Mouse (Mus musculus) brown adipose tissue, adult 24 weeks (tissue): ENCODE results near the gene Hpn. TPM values are rescaled to one million over a fixed set of nuclear protein-coding genes. Genes with fewer than 3 reads are reported as not detected.

ENCODE experiments used
- H3K27ac ChIP-seq: fragments of 200-500 bp; replicated peaks from 2 replicates; pipeline ENCODE4 v1.5.1; 2012; ENCODE audit warnings: low read depth, mild to moderate bottlenecking, low read length
- H3K4me1 ChIP-seq: fragments of 200-500 bp; 2 replicates; pipeline ENCODE4 v1.6.1; 2012; ENCODE audit warnings: low read length, mixed read lengths; ENCODE audit not compliant: control insufficient read depth, insufficient read depth, insufficient read length
- H3K4me3 ChIP-seq: fragments of 200-500 bp; 2 replicates; pipeline ENCODE4 v1.5.1; 2012; ENCODE audit warnings: low read depth, mild to moderate bottlenecking, low read length, moderate library complexity; ENCODE audit not compliant: insufficient read depth
- polyA plus RNA-seq: library from polyadenylated mRNA; stranded (reverse); fragments of >200 nt; gene quantifications from 2 replicates; pipeline ENCODE4 v1.2.4, GENCODE M21; 2012; ENCODE audit not compliant: missing spikeins, insufficient read depth, insufficient read length

The Hpn gene
- polyA plus RNA-seq, 1 experiment, result not detected

DNA sequence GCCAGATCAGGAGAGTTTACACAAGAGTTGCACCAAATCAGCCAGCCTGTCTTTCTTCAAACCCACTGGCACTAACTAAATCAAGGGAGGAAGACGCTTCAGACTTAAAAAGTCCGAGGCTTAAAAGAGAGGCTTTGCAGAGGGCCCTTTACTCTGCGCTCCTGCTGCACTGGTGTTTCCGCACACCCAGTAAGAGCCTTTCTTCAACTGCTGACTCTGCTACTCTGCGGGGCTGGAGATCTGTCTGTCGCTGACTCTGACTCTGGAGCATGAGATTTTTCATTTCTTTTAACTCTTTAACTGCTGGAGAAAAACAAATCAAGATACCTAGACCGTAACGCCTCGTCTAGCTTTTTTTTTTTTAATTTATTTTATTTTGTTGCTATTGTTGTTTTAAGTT is 30.9 kb downstream of the Hpn start:
- H3K4me1 ChIP-seq, result peaks cover 17% of the 10 kb centered on the region
- peak overlapping the region; percentile 81 for H3K27ac ChIP-seq

DNA sequence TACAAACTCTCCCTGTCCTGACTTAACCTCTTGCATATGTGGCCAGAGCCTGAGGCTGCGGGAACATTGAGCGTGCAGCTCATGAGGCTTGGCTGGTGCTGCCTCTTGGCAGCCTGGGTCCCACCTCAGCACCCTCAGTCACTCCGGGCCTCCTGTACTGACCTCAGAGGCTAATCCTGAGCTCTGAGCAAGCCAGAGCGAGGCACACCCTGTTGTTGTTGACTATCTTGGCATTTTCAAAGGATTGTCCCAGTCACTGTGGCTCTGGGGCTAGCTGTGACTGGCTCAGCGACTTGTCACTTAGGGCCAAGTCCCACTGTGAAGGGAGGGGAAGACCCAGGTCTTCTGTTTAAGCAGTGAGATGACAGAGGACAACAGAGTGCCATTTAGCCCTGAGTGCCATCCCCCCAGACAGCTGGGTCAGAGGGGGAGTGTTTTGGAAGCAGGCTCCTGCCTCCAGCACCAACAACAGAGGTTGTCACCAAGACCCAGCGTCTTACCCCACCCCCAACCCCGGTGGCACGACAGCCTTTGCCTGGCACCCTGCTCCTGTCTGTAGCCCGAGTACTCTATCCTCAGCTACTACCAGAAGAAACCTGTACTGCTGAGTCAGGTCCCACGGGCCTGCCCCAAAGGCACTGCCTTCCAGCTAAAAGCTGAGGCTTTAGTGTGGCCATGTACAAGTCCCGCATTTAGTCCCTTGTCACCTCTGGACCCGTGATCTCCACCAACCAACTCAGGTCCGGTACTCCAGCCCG is 32.1 kb downstream of the Hpn start:
- H3K4me1 ChIP-seq, result peaks cover 17% of the 10 kb centered on the region
- no peak overlapping the region for H3K4me3 ChIP-seq
- peak overlapping the region; percentile 81 for H3K27ac ChIP-seq

More for the DNA sequence above, 30.9 kb downstream of the Hpn start:
- no peak overlapping the region for H3K4me3 ChIP-seq

DNA sequence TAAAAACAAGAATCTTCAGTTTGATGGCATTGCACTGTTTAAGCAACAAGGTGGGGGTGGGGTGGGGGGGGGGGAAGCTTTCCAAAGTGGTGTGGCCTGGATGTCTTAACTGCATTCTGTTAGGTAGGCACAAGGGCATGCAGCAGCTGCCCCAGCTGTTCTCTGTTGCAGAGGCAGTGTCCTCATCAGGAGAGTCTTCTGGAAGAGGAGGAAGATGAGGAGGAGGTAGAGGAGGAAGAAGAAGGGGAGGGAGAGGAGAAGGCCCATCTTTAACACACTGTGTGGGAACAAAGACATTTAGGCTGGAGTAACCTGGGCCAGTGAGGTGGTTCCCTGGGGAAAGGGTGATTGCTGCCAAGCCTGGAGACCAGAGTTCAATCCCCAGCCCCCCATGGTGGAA is 33.0 kb downstream of the Hpn start:
- H3K27ac ChIP-seq, result peak overlapping the region; percentile 7
- no peak overlapping the region for H3K4me3 ChIP-seq
- peaks cover 17% of the 10 kb centered on the region for H3K4me1 ChIP-seq

DNA sequence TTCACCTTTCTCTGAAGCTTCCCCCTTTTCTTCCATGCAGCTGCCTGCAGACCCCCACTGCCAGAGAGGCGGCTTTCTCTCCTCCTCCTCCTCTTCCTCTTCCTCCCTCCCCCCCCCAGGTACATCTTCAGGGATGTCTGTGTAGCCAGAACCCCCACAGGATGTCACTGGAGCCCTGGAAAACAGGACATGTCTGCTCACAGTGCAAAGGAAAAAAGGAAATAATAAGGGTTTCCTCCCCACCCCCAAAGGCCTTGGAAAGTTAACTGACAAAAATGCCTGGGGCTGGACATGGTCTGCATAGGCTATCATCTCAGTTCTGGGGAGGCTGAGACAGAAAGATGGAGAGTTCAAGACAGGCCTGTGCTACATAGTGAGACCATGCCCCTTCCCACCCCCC is 34.0 kb downstream of the Hpn start:
- Histone ChIP-seq H3K4me1 (peaks cover 15% of the 10 kb centered on the region), H3K4me3 (no peak overlapping the region), H3K27ac (no peak overlapping the region)

DNA sequence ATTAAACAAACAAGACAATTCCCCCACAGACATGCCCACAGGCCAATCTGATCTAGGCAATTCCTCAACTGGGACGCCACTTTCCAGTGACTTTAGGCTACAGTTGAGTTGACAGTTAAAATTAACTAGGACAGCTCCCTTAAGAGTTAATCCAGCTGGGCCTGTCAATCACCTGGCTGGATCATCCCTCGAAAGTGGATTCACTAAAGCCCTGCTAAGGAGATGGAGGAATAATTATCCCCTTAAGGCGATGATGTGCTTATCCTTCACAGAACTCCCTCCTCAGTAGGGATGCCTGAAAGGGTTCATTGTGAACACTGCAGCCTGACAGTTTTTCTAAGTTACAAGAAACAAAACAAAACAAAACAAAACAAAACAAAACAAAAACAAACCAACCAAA is 34.5 kb downstream of the Hpn start:
- Histone ChIP-seq H3K27ac (no peak overlapping the region), H3K4me3 (no peak overlapping the region), H3K4me1 (peaks cover 11% of the 10 kb centered on the region)

DNA sequence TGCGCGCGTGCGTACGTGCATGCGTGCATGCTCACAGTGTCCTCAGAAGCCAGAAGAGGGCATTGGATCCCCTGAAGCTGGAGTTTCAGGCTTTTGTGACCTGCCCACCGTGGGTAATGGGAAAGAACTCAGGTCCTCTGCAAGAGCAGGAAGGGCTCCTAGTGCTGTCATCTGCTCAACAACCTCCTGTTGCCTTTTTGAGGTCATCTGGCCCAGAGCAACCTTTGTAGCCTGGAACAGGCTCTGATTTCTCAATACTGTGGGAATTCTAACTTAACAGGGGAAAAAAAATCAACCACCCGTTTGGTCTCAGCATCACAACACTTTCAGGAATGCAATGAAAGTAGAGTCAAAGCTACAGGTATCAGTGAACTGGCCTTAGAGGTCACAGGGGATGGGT is 35.4 kb downstream of the Hpn start:
- Histone ChIP-seq H3K4me3 (no peak overlapping the region), H3K4me1 (peaks cover 8% of the 10 kb centered on the region; the same call in 1 of the 2 replicates), H3K27ac (no peak overlapping the region)

DNA sequence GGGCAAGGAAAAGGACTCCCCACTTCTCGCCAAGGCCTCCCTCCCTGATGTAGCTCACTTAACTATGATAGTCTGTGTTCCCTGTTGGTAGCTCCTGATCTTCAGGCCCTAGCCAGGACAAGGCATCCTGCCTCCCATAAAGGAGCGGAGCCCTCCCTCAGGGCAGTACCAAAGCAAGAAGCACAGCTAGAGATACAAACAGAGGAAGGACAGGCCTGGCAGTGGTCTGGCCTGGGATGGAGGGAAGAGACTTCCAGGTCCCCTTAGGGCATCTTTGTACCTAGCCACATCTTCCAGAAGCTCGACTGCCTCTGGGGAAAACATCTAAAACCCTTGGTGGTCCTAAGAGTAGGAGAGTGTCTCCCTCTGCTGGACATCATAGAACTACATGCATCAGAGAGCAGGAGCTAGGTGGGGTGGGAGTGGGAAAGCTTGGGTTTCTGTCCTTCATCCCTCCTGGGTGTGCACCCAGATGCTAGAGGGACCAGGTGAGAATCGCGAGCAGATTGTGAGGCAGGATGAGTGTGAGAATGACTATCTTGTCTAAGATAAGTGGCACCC is 37.1 kb downstream of the Hpn start:
- H3K4me3 ChIP-seq, result no peak overlapping the region
- no peak overlapping the region for H3K27ac ChIP-seq
- peaks cover under 1% of the 10 kb centered on the region; the same call in 1 of the 2 replicates for H3K4me1 ChIP-seq

DNA sequence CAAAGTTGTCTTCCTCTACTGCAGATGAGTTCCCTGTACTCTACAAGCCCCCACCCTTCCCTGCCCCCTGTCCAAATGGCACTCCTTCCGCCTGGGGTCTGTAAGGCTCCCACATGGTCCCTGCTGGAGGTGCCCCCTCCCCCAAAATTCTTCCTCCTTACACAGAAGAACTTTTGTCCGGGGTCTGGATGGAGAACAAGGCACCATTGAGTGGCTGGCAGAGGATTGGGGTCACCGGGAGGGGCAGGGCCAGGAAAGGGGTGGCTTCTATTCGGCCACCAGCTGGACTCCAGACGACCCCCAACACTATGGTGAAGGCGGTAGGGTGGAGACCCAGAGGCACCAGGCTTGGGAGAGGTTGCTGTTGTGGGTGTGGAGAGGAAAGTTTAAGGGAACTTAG is 37.6 kb downstream of the Hpn start:
- Histone ChIP-seq H3K4me1 (no peaks in the 10 kb centered on the region), H3K4me3 (no peak overlapping the region), H3K27ac (no peak overlapping the region)

DNA sequence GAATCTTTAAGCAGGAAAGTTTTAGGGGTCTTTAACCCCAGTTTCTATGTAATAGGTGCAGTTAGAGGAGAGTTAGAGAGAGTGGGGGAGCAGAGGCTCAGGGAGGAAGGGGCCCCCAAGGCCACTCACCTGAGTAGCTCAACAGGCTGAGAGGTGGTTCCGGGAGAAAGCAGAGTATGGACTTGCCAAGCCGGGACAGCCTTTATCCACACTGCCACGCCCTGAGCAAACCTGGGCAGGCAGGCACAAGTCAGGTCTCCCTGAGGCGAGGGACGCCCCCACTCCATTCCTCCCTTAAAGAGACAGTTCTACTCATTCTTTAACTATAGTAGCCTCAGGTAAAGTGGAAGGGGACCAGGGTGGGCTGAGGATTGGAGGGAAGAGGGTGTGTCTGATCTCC is 38.6 kb downstream of the Hpn start, which contains the start of gene Fxyd3:
TSS of gene Fxyd3 (minus strand) at position 213 of the 400 bp plus-strand sequence.
- H3K4me3 ChIP-seq, result no peak within 1 kb of the TSS
- H3K27ac ChIP-seq, result no peak within 1 kb of the TSS

DNA sequence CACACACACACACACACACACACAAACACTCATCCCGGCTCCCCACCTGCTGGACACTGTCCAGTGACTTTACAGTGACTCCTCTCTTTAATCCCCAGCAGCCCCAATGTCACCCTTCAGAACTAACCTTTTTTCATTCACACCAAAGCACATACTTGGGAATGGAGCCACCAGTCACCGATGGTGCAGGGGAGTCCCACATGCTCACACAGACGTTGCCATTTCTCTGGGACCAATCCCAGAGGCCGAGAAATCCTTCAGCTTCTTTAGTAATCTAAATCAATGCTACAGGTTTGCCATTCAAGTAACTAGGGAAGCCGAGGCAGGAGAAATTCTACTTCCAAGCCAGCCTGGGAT is 40.4 kb downstream of the Hpn start:
- Histone ChIP-seq H3K4me3 (no peak overlapping the region), H3K27ac (no peak overlapping the region), H3K4me1 (no peaks in the 10 kb centered on the region)

More for the DNA sequence above, 38.6 kb downstream of the Hpn start, which contains the start of gene Fxyd3:
- H3K4me1 ChIP-seq, result no peaks in the 10 kb centered on the region

DNA sequence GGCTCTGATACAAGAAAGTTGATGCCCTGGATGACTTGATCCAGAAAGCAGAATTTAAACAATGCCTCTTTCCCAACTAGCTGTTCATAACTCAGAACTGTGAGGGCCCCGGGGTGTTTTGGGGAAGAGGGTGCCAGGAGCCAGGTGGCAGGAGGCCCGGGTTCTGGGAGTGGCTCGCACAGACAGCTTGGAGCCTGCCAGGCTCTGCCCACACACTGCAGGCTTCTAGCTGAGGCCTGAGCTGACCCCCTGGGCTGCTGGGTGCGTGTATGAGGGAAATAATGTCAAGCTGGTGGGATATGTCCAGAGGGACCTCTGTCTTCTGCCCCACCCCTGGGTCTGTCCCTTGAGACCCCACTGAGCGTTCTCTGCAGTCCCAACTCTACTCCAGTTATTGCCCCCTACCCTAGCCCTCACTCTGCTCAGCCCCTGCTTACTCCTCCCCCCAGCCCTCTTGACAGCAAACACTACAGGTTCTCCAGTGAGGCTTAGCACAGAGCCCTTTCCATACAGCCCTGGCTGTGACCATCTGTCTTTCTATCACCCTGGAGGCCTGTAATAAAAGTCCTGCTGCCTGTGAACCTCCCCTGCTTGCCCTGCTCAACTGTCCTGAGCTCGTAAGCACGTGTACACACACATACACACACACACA is 40.9 kb downstream of the Hpn start:
- H3K4me1 ChIP-seq, result no peaks in the 10 kb centered on the region
- no peak overlapping the region for H3K4me3 ChIP-seq
- no peak overlapping the region for H3K27ac ChIP-seq

DNA sequence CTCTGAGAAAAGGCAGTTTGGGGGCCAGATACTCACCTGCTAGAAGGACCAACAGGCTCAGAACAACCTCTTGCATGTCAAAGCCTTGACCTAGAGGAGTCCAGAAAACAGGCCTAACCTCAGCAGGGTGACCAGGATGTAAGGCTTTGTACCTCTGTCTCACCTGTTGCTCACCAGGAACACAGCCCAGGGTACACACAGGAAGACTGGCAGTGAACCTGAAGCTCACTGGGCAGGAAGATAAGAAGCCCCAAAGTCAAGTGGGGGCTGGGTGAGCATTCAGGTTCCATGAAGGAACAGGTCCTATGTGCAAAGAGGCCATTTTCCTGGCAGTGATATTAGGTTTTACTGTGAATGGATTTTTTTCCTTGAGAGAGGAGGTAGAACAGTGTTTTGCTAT is 41.5 kb downstream of the Hpn start:
- no peak overlapping the region for H3K27ac ChIP-seq
- H3K4me3 ChIP-seq, result no peak overlapping the region
- no peaks in the 10 kb centered on the region for H3K4me1 ChIP-seq

DNA sequence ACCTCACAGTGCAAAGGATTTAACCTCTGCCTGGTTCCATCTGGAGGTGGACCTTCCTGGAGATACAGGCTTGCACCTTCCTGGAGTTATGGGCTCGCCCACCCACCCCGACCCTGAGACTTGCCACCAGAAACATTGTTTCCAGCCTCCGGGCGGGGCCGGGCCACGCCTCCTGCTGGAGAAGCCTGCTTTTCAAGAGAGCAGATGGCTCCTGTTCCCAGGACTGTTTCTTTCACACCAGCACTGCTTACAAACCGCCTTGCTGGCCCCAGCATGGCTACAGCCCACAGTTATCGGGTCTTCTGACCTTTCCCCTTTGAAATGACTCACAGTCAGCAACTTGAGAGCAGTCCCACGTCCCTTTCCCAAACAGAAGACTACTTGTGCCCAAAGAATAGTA is 42.8 kb downstream of the Hpn start:
- Histone ChIP-seq H3K27ac (no peak overlapping the region), H3K4me1 (no peaks in the 10 kb centered on the region), H3K4me3 (no peak overlapping the region)

DNA sequence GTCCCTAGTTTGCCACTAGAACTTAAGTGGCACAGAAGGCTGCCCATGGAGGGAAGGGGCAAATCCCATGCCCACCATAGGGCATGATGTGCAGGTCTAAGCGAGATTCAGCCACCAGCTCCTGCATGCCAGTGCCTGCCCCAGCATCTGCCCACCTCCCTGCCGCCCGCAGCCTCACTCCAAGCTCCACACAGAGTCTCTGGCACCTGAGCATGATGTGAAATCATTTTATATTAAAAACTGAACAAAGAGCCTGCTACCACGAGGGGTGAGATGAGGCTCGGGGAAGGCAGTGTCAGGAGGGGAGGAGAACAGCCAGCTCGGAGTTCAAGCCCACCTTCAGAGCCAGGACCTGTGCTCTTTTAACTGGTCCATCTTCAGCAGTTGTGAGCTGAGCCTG is 44.8 kb downstream of the Hpn start:
- no peak overlapping the region for H3K4me3 ChIP-seq
- H3K4me1 ChIP-seq, result no peaks in the 10 kb centered on the region
- no peak overlapping the region for H3K27ac ChIP-seq

DNA sequence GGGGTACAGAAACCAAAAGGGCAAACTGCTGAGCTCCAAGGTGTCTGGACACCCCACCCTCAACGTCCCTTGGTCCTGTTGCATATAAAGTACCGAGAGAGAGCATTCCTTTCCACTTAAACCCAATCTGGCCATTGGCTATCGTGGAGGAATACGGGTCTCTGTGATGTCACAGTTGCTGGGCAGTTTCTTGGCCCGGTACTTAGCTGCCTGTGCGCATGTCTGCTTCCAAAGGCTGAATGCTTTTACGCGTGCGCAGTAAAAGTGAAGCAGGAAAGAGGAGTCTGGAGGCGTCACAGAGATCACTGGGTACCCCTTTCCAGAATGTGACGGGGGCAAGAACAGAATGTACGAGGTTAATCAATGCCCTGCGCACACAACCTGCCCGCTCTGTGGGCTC is 45.6 kb downstream of the Hpn start:
- no peak overlapping the region for H3K27ac ChIP-seq
- no peak overlapping the region for H3K4me3 ChIP-seq
- H3K4me1 ChIP-seq, result no peaks in the 10 kb centered on the region

DNA sequence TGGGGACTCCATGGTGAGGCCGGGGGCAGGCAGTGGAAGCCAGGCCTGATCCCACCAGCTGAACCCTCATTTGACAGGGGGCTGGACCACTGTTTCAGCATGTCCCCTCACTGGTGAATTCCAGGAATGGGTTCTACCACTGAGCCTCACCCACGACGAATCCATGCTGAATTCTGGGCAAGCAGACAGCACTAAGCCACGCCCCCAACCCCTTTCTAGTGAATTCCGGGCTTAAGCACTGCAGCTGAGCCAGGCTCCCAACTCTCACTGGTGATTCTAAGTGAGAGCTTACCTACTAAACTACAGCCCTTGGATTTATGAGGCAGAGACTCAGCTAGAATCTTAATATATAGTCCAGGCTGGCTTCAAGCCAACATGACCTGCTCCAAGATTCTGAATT is 47.3 kb downstream of the Hpn start:
- Histone ChIP-seq H3K4me1 (no peaks in the 10 kb centered on the region), H3K4me3 (no peak overlapping the region), H3K27ac (no peak overlapping the region)
